Mouse (Mus musculus): ENCODE measurements around the gene Heg1. TPM values are rescaled to one million over a fixed set of nuclear protein-coding genes. Genes with fewer than 3 reads are reported as not detected.
A peak's percentile ranks its signal among the peaks of the same experiment; 100 is the strongest.

The Heg1 gene
- polyA plus RNA-seq, 1 experiment from 2014 or later: 21.3 TPM

DNA sequence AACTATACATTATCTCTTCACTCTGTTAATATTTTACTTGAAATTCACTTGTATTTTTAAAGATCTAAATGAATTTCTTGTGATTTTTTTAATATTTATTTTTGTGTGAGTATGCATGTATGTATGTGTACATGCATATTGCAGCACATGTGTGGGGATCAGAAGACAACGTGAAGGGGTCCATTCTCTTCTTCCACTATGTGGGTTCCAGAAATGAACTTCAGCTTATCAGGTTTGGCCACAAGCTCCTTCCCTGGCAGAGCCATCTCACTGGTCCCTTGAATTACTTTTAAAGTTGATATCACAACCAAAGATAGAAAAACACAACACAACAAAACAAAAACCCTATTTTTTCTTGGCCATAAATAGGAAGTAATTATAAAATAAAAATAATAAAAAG, 100.4 kb downstream of the Heg1 start:
- ATAC-seq: no peak
- no peaks in the 10 kb centered on the region for H3K36me3 ChIP-seq (ENCODE audit: poor library complexity, severe bottlenecking)

GRCm38 (mm10) chr16:33785092-33785704, 101.0 kb downstream of the Heg1 start:
- Histone ChIP-seq H3K36me3 (ENCODE audit: poor library complexity, severe bottlenecking) (no peaks in the 10 kb centered on the region), H3K4me1 (no peaks in the 10 kb centered on the region), H3K4me3 (no peak overlapping the region), H3K27me3 (no peaks in the 10 kb centered on the region), H3K4me2 (no peak overlapping the region), H3K9me3 (replicated peaks) (no peaks in the 10 kb centered on the region), H3K9ac (no peak overlapping the region), H3K27ac (no peak overlapping the region)
- WGBS: 84% methylated on average over 8 of the region's 8 CpGs
- ATAC-seq: no peak

More for the DNA sequence above, 100.4 kb downstream of the Heg1 start:
- Histone ChIP-seq H3K4me1 (no peaks in the 10 kb centered on the region), H3K4me3 (no peak overlapping the region), H3K9me3 (replicated peaks) (no peaks in the 10 kb centered on the region), H3K27me3 (no peaks in the 10 kb centered on the region), H3K27ac (no peak overlapping the region), H3K4me2 (no peak overlapping the region), H3K9ac (no peak overlapping the region)
- WGBS: 89% methylated on average over 1 of the region's 1 CpGs

- H3K4me3 ChIP-seq: no peak overlapping the region
- no peaks in the 10 kb centered on the region for H3K27me3 ChIP-seq
- WGBS: 85% methylated on average over 7 of the region's 7 CpGs
- no peak overlapping the region for H3K9ac ChIP-seq
- H3K9me3 ChIP-seq (replicated peaks): no peaks in the 10 kb centered on the region
- H3K36me3 ChIP-seq (ENCODE audit: poor library complexity, severe bottlenecking): no peaks in the 10 kb centered on the region
- no peak for ATAC-seq
- no peaks in the 10 kb centered on the region for H3K4me1 ChIP-seq
- no peak overlapping the region for H3K27ac ChIP-seq
- no peak overlapping the region for H3K4me2 ChIP-seq
These were observed 102.7 kb downstream of the Heg1 start for GRCm38 (mm10) chr16:33786657-33787390.

GRCm38 (mm10) chr16:33793846-33794791, 109.9 kb downstream of the Heg1 start, which contains the start of gene Muc13:
Muc13 (plus strand) TSS chr16:33794037.
- H3K4me2 ChIP-seq: no peak within 1 kb of the TSS
- no peaks in the 10 kb centered on the region for H3K36me3 ChIP-seq (ENCODE audit: poor library complexity, severe bottlenecking)
- no peak for ATAC-seq
- H3K4me3 ChIP-seq: no peak within 1 kb of the TSS
- no peaks in the 10 kb centered on the region for H3K4me1 ChIP-seq
- WGBS: 93% methylated on average over 10 of the region's 10 CpGs
- H3K27ac ChIP-seq: no peak within 1 kb of the TSS
- no peaks in the 10 kb centered on the region for H3K9me3 ChIP-seq (replicated peaks)
- H3K9ac ChIP-seq: no peak within 1 kb of the TSS
- no peaks in the 10 kb centered on the region for H3K27me3 ChIP-seq

- no peak for ATAC-seq
- Histone ChIP-seq H3K27me3 (no peaks in the 10 kb centered on the region), H3K27ac (no peak overlapping the region), H3K4me2 (no peak overlapping the region), H3K36me3 (ENCODE audit: poor library complexity, severe bottlenecking) (no peaks in the 10 kb centered on the region), H3K9me3 (replicated peaks) (no peaks in the 10 kb centered on the region), H3K4me1 (no peaks in the 10 kb centered on the region), H3K4me3 (no peak overlapping the region), H3K9ac (no peak overlapping the region)
- WGBS: 89% methylated on average over 4 of the region's 4 CpGs
These were observed 110.9 kb downstream of the Heg1 start for GRCm38 (mm10) chr16:33795106-33795505.

DNA sequence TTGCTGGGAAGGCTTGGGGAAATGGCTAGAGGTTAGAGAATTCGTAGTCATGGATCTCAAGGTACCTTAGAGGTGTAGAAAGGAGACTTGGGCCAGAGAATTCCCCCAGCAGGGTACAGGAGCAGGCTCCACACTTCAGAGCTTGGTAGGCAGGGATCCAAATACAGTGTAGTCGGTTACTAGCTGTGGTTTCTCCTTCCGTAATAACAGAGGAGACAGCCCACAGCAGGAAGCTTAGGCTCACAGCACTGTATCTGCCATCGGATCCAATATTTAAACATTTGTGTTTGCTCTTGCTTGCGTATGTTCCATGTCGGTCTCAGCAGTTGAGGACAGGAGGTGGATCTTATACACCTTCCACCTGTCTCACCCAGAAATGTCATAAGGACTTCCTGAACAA, 111.7 kb downstream of the Heg1 start:
- Histone ChIP-seq H3K27me3 (no peaks in the 10 kb centered on the region), H3K9me3 (replicated peaks) (no peaks in the 10 kb centered on the region), H3K9ac (no peak overlapping the region), H3K27ac (no peak overlapping the region), H3K4me3 (no peak overlapping the region), H3K4me1 (no peaks in the 10 kb centered on the region), H3K36me3 (ENCODE audit: poor library complexity, severe bottlenecking) (no peaks in the 10 kb centered on the region), H3K4me2 (no peak overlapping the region)
- no peak for ATAC-seq
- 87% methylated on average over 6 of the region's 6 CpGs for WGBS

DNA sequence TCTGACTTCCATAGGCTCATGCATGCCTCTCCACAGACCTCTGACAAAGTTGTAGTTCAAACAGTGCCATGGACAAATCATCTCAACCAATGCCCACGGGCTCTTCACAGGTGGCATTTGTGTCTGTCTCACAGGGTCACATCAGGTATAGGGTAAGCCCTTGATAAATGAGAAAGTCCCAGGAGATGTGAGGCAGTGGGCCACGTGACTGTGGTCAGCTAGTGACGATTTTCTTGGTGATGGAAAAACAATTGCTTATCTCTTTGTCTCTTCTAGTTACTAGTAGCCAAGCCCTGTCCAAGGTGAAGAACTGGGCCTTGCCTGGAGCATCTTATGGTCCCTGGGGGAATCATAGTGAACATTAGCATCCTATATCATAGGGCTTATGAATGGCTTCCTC, 112.6 kb downstream of the Heg1 start:
- Histone ChIP-seq H3K9ac (no peak overlapping the region), H3K27ac (no peak overlapping the region), H3K36me3 (ENCODE audit: poor library complexity, severe bottlenecking) (no peaks in the 10 kb centered on the region), H3K4me3 (no peak overlapping the region), H3K4me2 (no peak overlapping the region), H3K4me1 (no peaks in the 10 kb centered on the region), H3K9me3 (replicated peaks) (no peaks in the 10 kb centered on the region), H3K27me3 (no peaks in the 10 kb centered on the region)
- no peak for ATAC-seq
- 85% methylated on average over 3 of the region's 3 CpGs for WGBS

DNA sequence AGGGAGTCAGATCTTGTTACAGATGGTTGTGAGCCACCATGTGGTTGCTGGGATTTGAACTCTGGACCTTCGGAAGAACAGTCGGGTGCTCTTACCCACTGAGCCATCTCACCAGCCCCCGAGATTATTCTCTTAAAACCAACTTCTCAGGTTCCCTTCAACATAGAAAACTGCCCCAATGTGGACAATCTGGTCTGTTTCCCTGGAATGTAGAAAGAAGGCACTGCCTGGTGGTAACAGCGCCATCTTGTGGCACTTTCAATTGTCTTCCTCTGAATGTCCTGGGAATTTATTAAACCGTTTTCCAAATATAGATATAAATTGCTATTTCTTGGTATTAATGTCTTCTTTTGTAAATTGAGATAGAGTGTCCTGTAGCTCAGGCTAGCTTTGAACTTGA, 113.7 kb downstream of the Heg1 start:
- no peak overlapping the region for H3K9ac ChIP-seq
- H3K27me3 ChIP-seq: no peaks in the 10 kb centered on the region
- H3K27ac ChIP-seq: no peak overlapping the region
- whole genome bisulfite sequencing: 43% methylated on average over 5 of the region's 5 CpGs
- H3K36me3 ChIP-seq (ENCODE audit: poor library complexity, severe bottlenecking): no peaks in the 10 kb centered on the region
- no peak overlapping the region for H3K4me2 ChIP-seq
- ATAC-seq: no peak
- no peaks in the 10 kb centered on the region for H3K4me1 ChIP-seq
- H3K9me3 ChIP-seq (replicated peaks): no peaks in the 10 kb centered on the region
- H3K4me3 ChIP-seq: no peak overlapping the region

GRCm38 (mm10) chr16:33810002-33810401, 125.8 kb downstream of the Heg1 start:
- H3K4me1 ChIP-seq: no peaks in the 10 kb centered on the region
- H3K4me2 ChIP-seq: no peak overlapping the region
- no peaks in the 10 kb centered on the region for H3K36me3 ChIP-seq (ENCODE audit: poor library complexity, severe bottlenecking)
- WGBS: 67% methylated on average over 3 of the region's 3 CpGs
- ATAC-seq: no peak
- H3K27ac ChIP-seq: no peak overlapping the region
- no peaks in the 10 kb centered on the region for H3K9me3 ChIP-seq (replicated peaks)
- H3K4me3 ChIP-seq: no peak overlapping the region
- no peaks in the 10 kb centered on the region for H3K27me3 ChIP-seq
- H3K9ac ChIP-seq: no peak overlapping the region

DNA sequence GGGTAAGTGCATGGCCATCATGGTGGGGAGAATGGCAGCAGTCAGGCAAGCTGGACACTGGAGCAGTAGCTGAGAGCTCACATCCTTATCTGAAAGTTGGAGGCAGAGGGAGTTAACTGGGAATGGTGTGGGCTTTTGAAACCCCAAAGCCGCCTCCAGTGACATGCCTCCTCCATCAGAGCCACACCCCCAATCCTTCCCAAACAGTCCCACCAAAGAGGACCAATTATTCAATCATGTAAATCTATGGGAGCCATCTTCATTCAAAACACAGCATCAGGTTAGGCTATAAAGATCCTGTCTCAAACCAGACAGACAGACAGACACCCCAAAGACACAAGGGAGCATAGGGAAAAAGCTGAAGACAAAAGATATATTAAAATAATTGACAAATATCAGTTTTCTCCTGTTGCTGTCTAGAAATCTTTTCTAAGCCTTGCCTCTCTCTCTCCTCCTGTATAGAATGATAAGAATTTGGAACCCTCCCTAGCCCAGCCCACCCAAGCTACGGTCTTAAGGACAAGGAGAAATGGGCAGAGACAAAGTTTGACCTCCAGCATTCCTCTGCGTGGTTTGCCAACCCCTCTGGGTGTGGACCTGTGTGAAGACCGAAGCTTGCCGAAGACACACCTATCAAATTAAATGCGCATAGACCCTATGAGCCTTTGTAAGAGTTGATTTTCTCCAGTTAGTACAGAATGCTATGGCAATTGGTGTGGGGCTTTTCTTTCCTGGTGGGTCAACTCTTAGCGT, 134.4 kb downstream of the Heg1 start:
- 90% methylated on average over 7 of the region's 7 CpGs for WGBS
- no peaks in the 10 kb centered on the region for H3K4me1 ChIP-seq
- H3K36me3 ChIP-seq (ENCODE audit: poor library complexity, severe bottlenecking): no peaks in the 10 kb centered on the region
- no peak overlapping the region for H3K4me3 ChIP-seq
- H3K4me2 ChIP-seq: no peak overlapping the region
- H3K9me3 ChIP-seq (replicated peaks): no peaks in the 10 kb centered on the region
- no peak overlapping the region for H3K9ac ChIP-seq
- no peak for ATAC-seq
- peaks cover 9% of the 10 kb centered on the region for H3K27me3 ChIP-seq
- H3K27ac ChIP-seq: no peak overlapping the region

DNA sequence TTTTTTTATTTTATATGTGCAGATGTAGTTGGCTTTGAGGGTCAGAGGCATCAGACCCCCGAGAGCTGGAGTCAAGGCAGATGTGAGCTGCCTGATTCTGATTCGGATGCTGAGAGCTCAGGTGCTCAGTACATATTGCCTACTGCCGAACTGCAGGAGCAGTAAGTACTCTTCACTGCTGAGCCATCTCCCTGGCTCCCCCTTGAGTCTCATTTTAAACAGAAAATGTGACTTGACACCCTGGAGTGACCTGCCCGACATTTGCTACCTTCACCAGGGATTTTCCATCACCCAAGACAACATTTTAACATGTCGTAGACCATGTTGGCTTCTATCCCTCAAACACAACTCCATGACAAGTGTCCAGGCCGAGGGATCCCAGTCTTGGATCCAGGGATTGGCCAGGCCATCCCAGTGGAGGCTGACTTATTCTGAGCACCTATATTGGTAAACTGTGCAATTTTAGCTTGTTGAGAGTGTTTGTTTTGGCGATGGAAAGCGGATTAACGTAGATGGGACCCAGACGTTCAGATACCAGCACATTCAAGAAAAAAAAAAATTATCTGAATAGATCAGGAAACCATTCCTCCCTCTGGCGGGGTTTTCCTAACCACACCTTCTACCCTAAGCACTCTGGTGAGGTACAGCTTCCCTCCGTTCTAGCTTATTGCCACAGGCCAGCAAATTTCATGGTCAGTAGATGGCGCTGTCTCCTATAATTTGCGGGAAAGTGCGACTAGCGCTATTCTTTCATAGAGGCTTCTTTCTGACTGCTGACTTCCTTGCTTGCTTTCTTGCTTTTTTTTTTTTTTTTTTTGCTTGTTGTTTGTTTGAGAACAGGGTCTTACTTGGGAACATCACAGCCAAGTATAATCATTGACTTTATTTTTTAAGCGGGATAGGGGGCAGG, 136.4 kb downstream of the Heg1 start:
- Histone ChIP-seq H3K9me3 (replicated peaks) (no peaks in the 10 kb centered on the region), H3K4me1 (no peaks in the 10 kb centered on the region), H3K36me3 (ENCODE audit: poor library complexity, severe bottlenecking) (no peaks in the 10 kb centered on the region), H3K27ac (no peak overlapping the region), H3K4me3 (no peak overlapping the region), H3K4me2 (no peak overlapping the region), H3K9ac (no peak overlapping the region), H3K27me3 (peaks cover 9% of the 10 kb centered on the region)
- ATAC-seq: peak; percentile 51; the same call in 1 of the 2 replicates
- WGBS: 22% methylated on average over 17 of the region's 17 CpGs
